Mouse (Mus musculus): ENCODE results near the gene Hlcs.

Hlcs gene

DNA sequence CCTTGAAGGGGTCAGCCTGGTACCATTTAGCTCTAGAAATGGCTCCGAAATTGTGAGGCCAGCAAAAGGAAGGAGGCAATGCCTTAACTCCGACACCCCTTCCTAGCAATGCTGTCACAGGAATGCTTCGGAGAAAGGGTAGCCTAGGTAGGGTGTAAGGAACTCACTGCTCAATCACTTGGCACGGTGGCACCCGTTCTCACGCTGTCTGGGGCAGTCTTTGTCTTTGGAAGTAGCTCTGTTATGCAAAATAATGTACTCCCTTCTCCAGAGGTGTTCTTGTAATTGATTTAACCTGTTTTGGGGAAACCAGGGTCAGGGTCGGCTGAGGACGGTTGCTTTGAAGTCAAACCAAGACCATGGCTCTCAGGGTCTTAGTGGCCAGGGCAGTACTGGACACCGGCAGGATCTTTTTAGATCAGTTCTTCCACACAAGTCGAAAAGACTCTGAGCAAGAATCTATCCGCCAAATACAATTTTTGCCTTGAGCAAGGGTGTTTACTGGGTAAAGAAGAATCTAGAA is 225.1 kb downstream of the Hlcs start:
- ChIA-PET CTCF (interaction anchor here in 2 of 4 experiments (1.7 to 1.8 kb wide), 2 partner anchors 171 kb away, joined by 4 read pairs; no protein-coding TSS in a partner anchor), POLR2A (interaction anchor here in 3 of 4 experiments (0.6 to 4.9 kb wide), 7 partner anchors 9 to 174 kb away, joined by 3 to 25 read pairs (median 3); no protein-coding TSS in a partner anchor)

DNA sequence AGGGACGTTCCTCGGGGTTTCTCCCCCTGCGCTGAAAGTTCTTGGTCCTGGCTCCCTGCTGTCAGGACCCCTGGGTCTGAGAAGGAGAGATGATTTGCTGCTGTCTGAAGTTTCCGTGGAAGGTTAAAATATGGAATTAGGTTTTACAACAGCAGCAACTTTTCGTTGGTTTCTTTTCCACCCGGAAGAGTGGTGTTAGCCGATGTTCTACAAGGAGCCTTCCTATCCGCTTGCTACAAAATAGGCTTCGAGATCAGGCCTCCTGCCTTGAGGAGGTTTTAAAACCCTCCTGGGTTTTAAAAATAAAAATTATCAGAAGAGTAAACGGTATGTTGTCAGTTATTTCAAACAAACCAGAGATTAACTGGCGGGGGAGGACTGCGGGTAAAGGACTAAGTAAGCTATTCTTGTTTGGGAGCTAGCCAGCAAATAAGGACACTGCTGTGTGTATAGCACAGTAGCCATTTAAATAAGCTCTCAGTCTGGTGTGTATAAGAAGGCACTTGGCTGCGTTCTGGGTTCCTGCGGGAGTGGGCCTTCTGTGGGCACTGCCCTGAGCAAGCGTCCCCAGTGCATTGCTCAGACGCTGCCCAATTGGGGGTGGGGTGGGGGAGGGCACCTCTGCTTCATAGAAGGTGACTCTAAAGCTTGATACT is 225.7 kb downstream of the Hlcs start:
- POLR2A ChIA-PET: interaction anchor here (0.5 to 4.9 kb wide), 8 partner anchors 9 to 179 kb away, joined by 3 to 25 read pairs (median 3); no protein-coding TSS in a partner anchor

DNA sequence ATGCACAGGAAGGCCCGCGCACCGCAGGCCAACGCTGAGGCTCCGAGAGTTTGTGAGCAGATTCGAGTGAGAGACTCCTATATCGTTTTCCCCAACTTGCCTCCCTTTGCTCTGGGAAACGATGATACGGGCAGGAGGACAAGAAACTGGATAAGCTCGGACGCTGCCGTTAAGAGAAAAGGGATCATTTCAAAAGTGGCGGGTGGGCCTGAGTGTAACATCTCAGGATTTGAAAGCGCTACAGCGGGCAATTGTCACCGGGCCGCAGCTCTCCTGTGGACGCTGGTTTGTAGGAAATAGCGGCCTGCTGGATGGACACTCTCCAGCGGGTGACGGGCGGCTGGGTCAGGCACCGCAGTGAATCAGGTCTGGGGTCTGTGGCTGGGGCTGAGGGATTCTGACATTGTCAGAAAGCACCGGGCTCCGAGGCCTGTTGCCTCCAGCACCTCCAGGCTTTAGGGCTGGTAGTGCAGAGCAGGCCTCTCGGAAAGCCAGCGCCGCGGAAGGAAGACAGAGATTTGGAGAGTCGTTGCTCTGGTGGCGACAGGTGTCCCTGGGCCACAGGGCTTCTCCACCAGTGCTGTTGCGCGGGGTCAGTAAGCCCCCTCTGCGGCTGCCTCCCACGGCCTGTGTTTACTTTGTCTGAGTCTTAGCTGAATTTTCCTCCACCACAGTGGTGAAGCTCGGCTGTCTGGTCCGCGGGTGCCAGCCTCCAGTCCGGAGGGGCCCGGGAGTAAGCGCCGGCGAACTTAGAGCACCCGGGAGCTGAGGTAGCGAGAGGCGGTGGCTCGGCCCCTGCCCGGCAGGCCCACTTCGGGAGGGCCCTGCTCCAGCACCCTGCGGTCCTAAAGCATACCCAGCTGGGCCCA is 226.4 kb downstream of the Hlcs start:
- ChIA-PET POLR2A (interaction anchor here (0.5 to 4.9 kb wide), 5 partner anchors 8 to 179 kb away, joined by 3 to 25 read pairs (median 5); no protein-coding TSS in a partner anchor), CTCF (interaction anchor here in 1 of 4 experiments (1.7 kb wide), 1 partner anchor 172 kb away, joined by 4 read pairs; no protein-coding TSS in a partner anchor)

More for the DNA sequence above, 225.7 kb downstream of the Hlcs start:
- CTCF ChIA-PET: interaction anchor here in 1 of 4 experiments (1.7 kb wide), 1 partner anchor 171 kb away, joined by 4 read pairs; no protein-coding TSS in a partner anchor

DNA sequence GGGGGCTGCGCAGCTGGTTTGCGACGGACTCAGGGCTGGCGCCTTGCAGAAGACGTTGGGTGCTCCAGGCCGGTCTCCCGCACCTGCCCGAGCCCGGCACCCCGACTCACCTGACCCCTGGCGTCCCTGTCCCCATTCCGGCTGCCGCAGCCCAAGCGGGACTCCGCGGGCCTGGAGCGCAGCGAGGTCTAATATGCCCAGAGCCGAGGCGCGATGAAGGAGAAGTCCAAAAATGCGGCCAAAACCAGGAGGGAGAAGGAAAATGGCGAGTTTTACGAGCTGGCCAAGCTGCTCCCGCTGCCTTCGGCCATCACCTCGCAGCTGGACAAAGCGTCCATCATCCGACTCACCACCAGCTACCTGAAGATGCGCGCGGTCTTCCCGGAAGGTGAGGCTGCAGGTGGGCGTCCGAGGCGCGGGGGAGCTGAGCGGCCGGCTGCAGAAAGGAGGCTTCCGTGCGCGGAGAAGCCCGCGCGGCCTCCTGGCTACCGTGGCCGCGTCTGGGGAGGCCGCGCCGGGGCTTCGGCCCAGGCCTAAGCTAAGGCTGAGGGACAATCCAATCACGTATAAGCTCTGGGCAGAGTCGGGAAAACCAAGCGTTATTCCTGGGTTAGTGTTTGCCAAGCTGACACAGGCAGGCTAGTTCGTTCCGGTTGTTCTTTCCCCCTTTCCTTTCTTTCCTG is 227.6 kb downstream of the Hlcs start:
- CTCF ChIA-PET: interaction anchor here in 2 of 4 experiments (0.6 to 1.0 kb wide), 3 partner anchors 8 to 399 kb away, joined by 3 to 5 read pairs (median 3); no protein-coding TSS in a partner anchor

DNA sequence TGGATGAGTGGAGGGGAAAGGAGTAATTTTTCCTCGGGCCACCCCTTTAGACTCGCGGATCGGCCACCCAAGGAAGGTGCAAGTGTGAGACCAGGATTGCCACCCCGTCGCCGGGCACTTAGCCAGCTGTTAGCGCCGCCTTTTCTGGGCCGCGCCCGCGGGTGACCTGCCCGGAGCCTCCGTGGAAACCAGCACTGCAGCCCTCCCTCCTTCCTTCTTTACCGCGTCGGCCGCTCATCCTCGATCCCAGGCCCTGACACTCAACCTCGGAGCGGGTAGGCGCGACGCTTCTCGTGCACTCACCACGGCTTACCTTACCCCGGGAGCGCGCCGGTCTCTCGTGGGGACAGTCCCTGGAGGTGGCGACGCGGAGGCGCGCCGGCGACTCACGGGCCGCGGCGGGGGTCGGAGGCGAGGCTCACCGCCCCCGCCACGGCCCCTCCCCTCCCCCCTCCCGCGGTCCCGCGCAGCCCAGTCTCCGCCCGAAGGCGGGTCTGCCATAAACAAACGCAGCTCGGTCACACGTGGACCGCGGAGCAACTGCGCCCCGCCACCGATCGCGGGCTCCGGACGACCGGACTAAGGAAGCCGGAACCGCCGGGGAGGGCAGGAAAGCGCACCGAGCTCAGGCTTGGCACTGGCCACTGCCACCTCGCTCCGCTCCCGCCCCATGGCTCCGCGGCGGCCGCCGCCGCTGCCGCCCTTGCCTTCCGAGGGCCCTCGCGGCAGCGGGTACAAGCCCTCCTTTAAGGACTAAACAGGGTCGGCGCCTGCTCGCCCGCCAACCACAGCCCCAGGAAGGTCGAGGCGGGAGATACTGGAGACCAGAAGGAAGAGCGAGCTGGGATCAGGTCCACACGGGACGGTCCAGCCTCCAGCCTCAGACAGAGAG is 228.4 kb downstream of the Hlcs start, which contains the start of gene Sim2:
TSS of gene Sim2 (plus strand) at position 221 of the 892 bp plus-strand sequence.
- CTCF ChIA-PET: interaction anchor here in 3 of 4 experiments (0.6 to 1.5 kb wide), 4 partner anchors 9 to 398 kb away, joined by 3 to 8 read pairs (median 4); no protein-coding TSS in a partner anchor
- POLR2A ChIA-PET: interaction anchor here in 3 of 4 experiments (0.6 to 1.8 kb wide), 12 partner anchors 9 to 229 kb away, joined by 3 to 7 read pairs (median 4); partner anchors contain the start of gene Hlcs (in 2 of the 3)

More for the DNA sequence above, 227.6 kb downstream of the Hlcs start:
- POLR2A ChIA-PET: interaction anchor here in 3 of 4 experiments (0.6 to 4.9 kb wide), 10 partner anchors 9 to 221 kb away, joined by 3 to 25 read pairs (median 6); no protein-coding TSS in a partner anchor

DNA sequence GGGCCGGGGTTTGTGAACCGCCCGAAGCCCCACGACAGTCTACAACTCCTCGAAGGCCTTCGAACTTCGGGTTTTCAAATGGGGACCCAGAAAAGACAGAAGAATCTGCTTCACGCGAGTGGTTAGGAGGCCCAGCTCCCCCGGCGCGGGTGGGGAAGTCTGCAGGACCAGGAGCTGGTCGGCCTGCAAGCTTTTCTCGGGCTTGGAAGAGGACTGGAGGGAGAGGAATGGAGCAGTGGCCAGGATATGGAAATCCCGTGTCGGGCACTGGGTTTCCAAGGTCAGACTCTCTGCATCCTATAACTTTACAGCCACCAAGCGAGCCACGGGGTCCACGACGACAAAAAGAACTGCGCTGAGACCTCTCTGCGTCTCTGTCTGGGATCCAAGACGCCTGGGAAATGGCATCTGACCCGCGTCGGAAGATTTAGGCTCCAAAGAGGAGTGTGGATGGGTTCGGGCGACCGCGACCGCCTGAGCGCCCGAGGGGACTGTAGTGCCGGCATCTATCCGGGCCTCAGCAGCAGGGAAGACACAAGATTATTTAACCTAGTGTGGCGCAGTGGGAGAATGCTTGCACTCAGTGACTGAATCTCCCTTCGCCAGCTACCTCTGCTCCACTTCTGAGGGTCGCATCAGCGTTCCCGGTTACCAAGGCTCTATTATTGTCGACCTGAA is 229.4 kb downstream of the Hlcs start:
- ChIA-PET POLR2A (interaction anchor here (0.6 to 1.5 kb wide), 14 partner anchors 11 to 764 kb away, joined by 3 to 8 read pairs (median 3); partner anchors contain the start of gene Hlcs (in 2 of the 4)), CTCF (interaction anchor here in 2 of 4 experiments (0.7 to 2.0 kb wide), 8 partner anchors 12 to 472 kb away, joined by 3 to 13 read pairs (median 4); no protein-coding TSS in a partner anchor)

DNA sequence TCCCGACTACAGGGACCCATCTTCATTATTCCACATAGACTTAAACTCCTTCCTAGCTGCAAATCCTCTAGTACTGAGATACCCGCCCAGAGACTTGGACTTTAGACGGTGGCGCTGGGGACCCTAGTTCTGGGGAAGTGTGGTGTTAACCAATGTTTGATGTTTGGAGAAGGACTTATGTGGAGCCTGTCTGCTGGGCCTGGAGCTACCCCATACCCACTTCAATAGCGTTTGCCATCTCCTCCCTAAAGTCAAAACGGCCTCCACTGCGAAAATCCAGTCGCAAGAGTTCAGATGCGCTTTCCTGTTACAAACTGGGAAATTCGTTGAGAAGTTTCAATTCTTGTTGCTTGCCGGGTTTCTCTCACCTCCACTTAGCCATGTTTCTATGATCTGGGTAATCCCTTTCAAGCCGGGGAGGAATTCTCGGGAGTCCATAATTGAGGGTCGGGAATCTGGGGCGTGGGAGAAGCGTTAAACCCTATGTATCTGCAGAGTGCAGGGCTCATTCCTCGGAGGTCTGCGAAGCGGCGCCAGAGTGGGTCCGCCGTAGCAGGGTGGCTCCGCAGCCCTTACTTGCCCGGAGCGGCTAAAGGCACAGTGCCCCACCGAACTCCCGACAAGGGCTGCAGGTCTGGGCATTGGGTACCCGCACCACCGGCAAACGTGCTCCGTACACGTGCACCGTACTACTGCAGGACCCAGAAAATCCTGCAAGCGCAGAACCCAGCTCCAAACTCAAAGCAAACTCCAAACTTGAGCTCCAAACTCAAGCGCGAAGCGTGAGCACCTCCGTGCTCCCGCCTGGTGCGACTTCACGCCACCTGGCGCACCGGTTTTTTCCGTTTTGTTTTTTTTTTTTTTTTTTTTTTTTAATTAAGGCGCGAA is 230.2 kb downstream of the Hlcs start:
- ChIA-PET POLR2A (interaction anchor here (0.6 to 1.5 kb wide), 14 partner anchors 10 to 765 kb away, joined by 3 to 8 read pairs (median 3); partner anchors contain the start of gene Hlcs (in 2 of the 4)), CTCF (interaction anchor here in 3 of 4 experiments (0.5 to 2.0 kb wide), 10 partner anchors 15 to 1643 kb away, joined by 3 to 13 read pairs (median 4); no protein-coding TSS in a partner anchor)

DNA sequence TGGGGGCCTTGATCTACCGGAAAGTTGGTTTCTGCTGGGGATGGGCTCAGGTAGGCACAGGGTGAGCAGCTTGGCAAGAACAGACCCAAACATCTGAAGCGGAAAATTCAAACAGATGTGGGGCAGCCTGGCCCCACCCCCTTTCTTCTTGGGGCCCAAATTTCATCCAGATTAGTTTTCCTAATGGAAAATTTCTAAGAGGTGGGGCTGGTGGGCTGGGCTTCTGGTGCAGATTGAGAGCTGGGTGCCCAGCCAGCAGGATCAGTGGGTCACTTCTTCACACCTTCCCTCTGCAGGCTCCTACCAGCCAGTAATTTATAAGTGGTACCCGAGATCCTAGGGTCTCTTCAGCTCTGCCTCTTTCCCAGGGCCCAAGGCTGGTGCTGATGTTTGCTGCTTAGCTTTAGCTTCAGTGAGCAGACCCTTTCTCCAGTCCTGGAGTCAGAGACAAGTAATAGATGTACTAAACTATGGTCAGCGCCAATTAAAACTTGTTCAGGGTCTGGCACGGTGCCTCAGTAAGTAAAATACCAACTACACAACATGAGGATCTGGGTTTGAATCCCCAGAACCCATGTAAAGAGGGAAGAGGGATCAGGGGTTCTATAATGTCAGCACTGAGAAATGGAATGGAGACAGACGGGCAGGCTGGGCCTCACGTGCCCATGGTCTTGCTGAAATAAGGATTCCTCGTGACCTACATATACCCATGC is 231.2 kb downstream of the Hlcs start:
- ChIA-PET CTCF (interaction anchor here in 2 of 4 experiments (0.6 to 2.0 kb wide), 4 partner anchors 16 to 177 kb away, joined by 3 to 5 read pairs (median 3); no protein-coding TSS in a partner anchor), POLR2A (interaction anchor here in 2 of 4 experiments (0.7 to 3.0 kb wide), 4 partner anchors 11 to 207 kb away, joined by 3 to 13 read pairs (median 4); no protein-coding TSS in a partner anchor)

DNA sequence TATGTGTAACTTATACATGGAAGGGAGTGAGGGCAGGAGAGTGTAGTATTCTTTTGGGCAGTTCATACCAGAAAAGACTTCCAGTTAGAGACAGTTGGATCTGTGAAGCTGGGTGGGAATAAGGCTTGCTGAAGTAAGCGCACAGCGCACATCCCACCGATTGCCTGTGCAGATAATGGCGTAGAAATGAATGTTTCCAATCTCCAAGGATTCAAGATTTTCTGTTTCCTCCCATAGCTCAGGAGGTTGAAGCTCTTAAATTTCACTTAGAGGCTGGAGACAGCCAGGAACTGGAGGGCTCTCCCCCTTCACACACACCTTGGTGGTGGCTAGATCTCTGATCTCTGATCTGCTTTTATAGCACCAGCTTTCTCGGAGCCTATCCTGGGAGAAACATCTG is 231.8 kb downstream of the Hlcs start:
- POLR2A ChIA-PET: interaction anchor here in 2 of 4 experiments (1.2 to 3.0 kb wide), 2 partner anchors 11 to 16 kb away, joined by 5 to 13 read pairs; no protein-coding TSS in a partner anchor

DNA sequence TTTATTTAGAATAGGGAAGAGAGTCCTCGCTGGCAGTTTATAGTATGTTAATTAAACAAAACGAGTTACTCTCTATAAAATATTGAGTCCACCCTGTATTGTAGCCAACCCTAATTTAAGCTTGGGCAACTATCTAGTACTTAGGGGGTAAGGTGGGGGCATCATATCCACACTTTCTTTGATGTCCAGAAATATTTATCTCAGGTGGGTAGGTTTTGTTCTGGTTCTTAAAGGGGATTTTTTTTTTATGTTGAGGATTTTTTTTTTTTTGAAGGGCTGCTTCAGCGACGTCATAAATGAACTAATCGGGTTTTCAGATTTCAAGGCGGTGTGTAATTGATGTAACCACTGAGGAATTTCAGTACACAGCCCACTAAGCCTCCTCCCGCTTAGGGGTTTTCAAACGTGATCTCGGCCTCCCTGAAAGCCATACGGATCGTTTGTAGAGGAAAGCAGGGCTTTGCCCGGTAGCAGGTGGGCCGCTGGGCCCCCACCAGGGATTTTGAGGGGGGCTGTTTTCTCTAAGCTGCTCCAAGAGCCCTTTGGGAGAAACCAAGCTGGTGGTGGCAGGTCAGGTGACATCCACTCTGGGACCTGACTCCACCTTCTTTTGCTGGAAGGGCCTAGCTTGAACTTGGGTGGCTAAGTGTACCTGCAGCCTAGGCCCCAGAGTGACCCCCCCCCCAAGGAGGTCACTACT is 233.4 kb downstream of the Hlcs start:
- ChIA-PET CTCF (interaction anchor here in 2 of 4 experiments (0.6 to 1.2 kb wide), 2 partner anchors 179 to 243 kb away, joined by 3 read pairs; no protein-coding TSS in a partner anchor), POLR2A (interaction anchor here (0.6 to 3.0 kb wide), 5 partner anchors 8 to 415 kb away, joined by 3 to 13 read pairs (median 5); partner anchors contain the start of gene Dop1b (in 1 of the 4))

More for the DNA sequence above, 231.8 kb downstream of the Hlcs start:
- CTCF ChIA-PET: interaction anchor here in 1 of 4 experiments (0.9 kb wide), 1 partner anchor 163 kb away, joined by 3 read pairs; no protein-coding TSS in a partner anchor

DNA sequence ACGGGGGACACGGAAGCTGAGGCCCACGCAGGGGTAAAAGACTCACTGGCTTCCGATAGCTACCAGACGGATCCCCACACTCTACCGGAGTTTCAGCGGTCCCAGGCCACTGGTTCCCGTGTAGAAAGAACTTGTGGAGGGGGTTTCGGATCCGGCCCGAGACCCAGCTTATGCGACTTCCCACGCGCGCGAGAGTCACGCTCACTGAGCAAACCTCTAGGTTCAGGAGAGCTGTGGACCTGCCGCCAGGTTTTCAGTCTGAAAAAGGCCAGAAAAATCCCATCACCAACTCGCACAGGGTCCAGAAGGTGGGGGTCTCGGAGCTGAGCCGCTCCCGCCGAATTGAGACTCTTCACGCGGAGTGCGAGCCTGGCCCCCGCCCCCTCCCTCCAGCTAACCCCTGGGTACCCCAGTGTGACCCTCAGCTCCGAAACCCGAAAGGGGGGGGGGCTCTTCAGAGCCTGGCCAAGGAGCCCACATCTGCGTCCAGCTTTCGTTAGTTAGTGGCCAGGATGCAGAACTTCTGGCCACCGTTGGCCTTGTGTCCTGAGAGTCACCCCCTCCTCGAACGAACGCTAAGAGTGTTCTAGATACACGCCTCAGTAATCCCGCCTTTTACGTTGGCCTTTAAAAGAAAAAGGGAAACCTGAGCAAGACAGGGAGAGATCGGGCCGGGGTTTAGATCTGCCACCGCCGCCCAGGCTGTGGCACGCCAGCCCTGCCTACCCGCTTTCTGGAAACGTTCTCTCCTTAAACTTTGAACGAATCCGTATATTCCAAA is 234.1 kb downstream of the Hlcs start:
- CTCF ChIA-PET: interaction anchor here in 2 of 4 experiments (0.6 to 1.2 kb wide), 4 partner anchors 60 to 244 kb away, joined by 3 read pairs; no protein-coding TSS in a partner anchor
- POLR2A ChIA-PET: interaction anchor here in 3 of 4 experiments (0.6 to 3.0 kb wide), 7 partner anchors 9 to 416 kb away, joined by 3 to 13 read pairs (median 5); no protein-coding TSS in a partner anchor

All from embryonic stem cell, embryonic (primary cell).